9 mouse cellular contexts compared by ENCODE assay signal in genomic region chr7:120739558-120740101, GRCm38 (mm10). TPM values are rescaled to one million over a fixed set of nuclear protein-coding genes. Genes with fewer than 3 reads are reported as not detected.
DNase-seq lines count a peak whose midpoint lies in the region; ATAC-seq and TF ChIP-seq lines count a peak whose summit lies in the region.
"Had no signal": no experiment of that assay in that cellular context is flagged by ENCODE, and none has a peak within 500 bp of the region (broad histone marks: within the 10 kb centered on the region; RNA-seq: fewer than 3 reads in every experiment).

No protein-coding gene starts in this region.

- no peak overlapping the region for H3K4me3 ChIP-seq in cortical plate, adult 2 months (ENCODE audit: insufficient read depth, low read length)
- H3K4me3 ChIP-seq in heart, postnatal 0 days (ENCODE audit: low read depth, low read length) = no peak overlapping the region
- peak overlapping the region; percentile 0; the same call in 1 of the 2 replicates for H3K4me3 ChIP-seq in left cerebral cortex, adult 2 months
- H3K4me3 ChIP-seq in stomach, embryonic 16.5 days (replicated peaks; ENCODE audit: low read length) = no peak overlapping the region

- TF ChIP-seq EP300 in heart, postnatal 0 days (IDR thresholded peaks at IDR 0.05; ENCODE audit: low read depth) = no peak

- TF ChIP-seq POLR2A in cortical plate, adult 2 months (IDR thresholded peaks at IDR 0.05; ENCODE audit: extremely low read depth, insufficient read depth, low read length) = no peak

- H3K27ac ChIP-seq in cortical plate, adult 2 months (ENCODE audit: insufficient read depth, low read length) = 0 out of 2 replicates have a peak overlapping the region, but pooled peaks have one; percentile 18
- H3K27ac ChIP-seq in heart, postnatal 0 days (ENCODE audit: low read depth) = peak overlapping the region; percentile 26
- peak overlapping the region; percentile 76 for H3K27ac ChIP-seq in left cerebral cortex, adult 2 months
- H3K27ac ChIP-seq in stomach, embryonic 16.5 days (ENCODE audit: low read length) = no peak overlapping the region

- H3K4me2 ChIP-seq in heart, postnatal 0 days (ENCODE audit: low read depth, low read length) = peak overlapping the region; percentile 27
- no peak overlapping the region for H3K4me2 ChIP-seq in stomach, embryonic 16.5 days (ENCODE audit: low read depth, low read length)

- H3K36me3 ChIP-seq in heart, postnatal 0 days (replicated peaks; ENCODE audit: control insufficient read depth, insufficient read depth, low read length) = 0 out of 2 replicates have a peak, but pooled peaks cover 1% of the 10 kb centered on the region
- H3K36me3 ChIP-seq in stomach, embryonic 16.5 days (ENCODE audit: control insufficient read depth, insufficient read depth, low read length) = no peaks in the 10 kb centered on the region

- TF ChIP-seq CTCF in cortical plate, adult 2 months (IDR thresholded peaks at IDR 0.05; ENCODE audit: extremely low read depth, insufficient read depth, low read length) = no peak
- TF ChIP-seq CTCF in heart, postnatal 0 days (IDR thresholded peaks at IDR 0.05; ENCODE audit: low read depth) = peak; percentile 54
- TF ChIP-seq CTCF in left cerebral cortex, adult 2 months (IDR thresholded peaks at IDR 0.05) = no peak; the same call in 1 of the 2 replicates

- peak; percentile 84 for ATAC-seq in heart, postnatal 0 days (ENCODE audit: insufficient read depth, low read depth)
- peak; percentile 67; the same call in 1 of the 2 replicates for ATAC-seq in stomach, embryonic 16.5 days (ENCODE audit: insufficient read depth, low FRiP score)

- DNase-seq in kidney, adult 11 months = peak; percentile 31
- no peak for DNase-seq in kidney, adult 18-20 months
- peak; percentile 66 for DNase-seq in heart, postnatal 0 days (ENCODE audit: low spot score)
- peak in 1 of 2 experiments; percentile 45 for DNase-seq in left cerebral cortex, adult 2 months (ENCODE audit: extremely low spot score in 1 of 2, low spot score in 2 of 2)
- DNase-seq in MN1 (ENCODE audit: low spot score) = no peak
- DNase-seq in testis, postnatal 10 days (ENCODE audit: low spot score) = no peak

- H3K27me3 ChIP-seq in heart, postnatal 0 days (ENCODE audit: control insufficient read depth, insufficient read depth, low read length) = no peaks in the 10 kb centered on the region
- no peaks in the 10 kb centered on the region for H3K27me3 ChIP-seq in stomach, embryonic 16.5 days (ENCODE audit: control insufficient read depth, insufficient read depth, low read length)

- peaks cover 6% of the 10 kb centered on the region for H3K4me1 ChIP-seq in cortical plate, adult 2 months (ENCODE audit: control insufficient read depth, insufficient read depth, low read length)
- peaks cover 16% of the 10 kb centered on the region for H3K4me1 ChIP-seq in heart, postnatal 0 days (ENCODE audit: control insufficient read depth, insufficient read depth)
- H3K4me1 ChIP-seq in stomach, embryonic 16.5 days (ENCODE audit: control insufficient read depth, insufficient read depth, low read length) = 0 out of 2 replicates have a peak, but pooled peaks cover 6% of the 10 kb centered on the region

- H3K9ac ChIP-seq in heart, postnatal 0 days (replicated peaks; ENCODE audit: low read depth, low read length) = no peak overlapping the region
- H3K9ac ChIP-seq in stomach, embryonic 16.5 days (ENCODE audit: low read length) = no peak overlapping the region

- WGBS in heart, postnatal 0 days = 3% methylated on average over 5 of the region's 5 CpGs
- 12% methylated on average over 5 of the region's 5 CpGs for WGBS in stomach, embryonic 16.5 days

- intact Hi-C loops in left cerebral cortex, adult 2 months (cut with DNase I) = no loop called here

- H3K9me3 ChIP-seq in heart, postnatal 0 days (replicated peaks; ENCODE audit: control insufficient read depth, low read length) = no peaks in the 10 kb centered on the region
- no peaks in the 10 kb centered on the region for H3K9me3 ChIP-seq in stomach, embryonic 16.5 days (replicated peaks; ENCODE audit: control insufficient read depth, low read length)
- H3K9me3 ChIP-seq: G1E had no signal

RNA-seq across cellular contexts. Expression of gene Vwa3a, which starts 0.5 kb away (rescaled TPM):
- 10.3 and 13.4 TPM in 2 replicates for polyA plus RNA-seq in cortical plate, adult 2 months (2012; rRNA removed)
- 0.04 and 2.2 TPM in 2 replicates for total RNA-seq in heart, postnatal 0 days (2014; rRNA removed; ENCODE audit: low replicate concordance)
- 0.85 and 1.1 TPM in 2 replicates for polyA plus RNA-seq in heart, postnatal 0 days (2015; fragmentation: Nextera tagmentation; extraction: Ambion mirVana)
- 10 to 100 TPM; 12.7 to 14.8 TPM for total RNA-seq in left cerebral cortex, adult 2 months (2021)
- 0.32 and 0.43 TPM in 2 replicates for polyA plus RNA-seq in stomach, embryonic 16.5 days (2015; fragmentation: Nextera tagmentation; extraction: Ambion mirVana)
- polyA plus RNA-seq: G1E had no signal

Comparison
In these comparisons a context has a peak if more than half of its experiments do, and no peak if none do; other contexts are left out.
1. DNase-seq: peak in kidney, adult 11 months (single experiment) and heart, postnatal 0 days (single experiment); none in kidney, adult 18-20 months (single experiment), MN1 (single experiment) and testis, postnatal 10 days (single experiment).